Mouse (Mus musculus): ENCODE results near the gene Phf14.

- TF ChIP-seq CTCF (IDR thresholded peaks at IDR 0.05; ENCODE audit: low read depth, low read length) (no peak), GATA1 (IDR thresholded peaks at IDR 0.05; ENCODE audit: borderline replicate concordance, low read length) (no peak), POLR2AphosphoS5 (IDR thresholded peaks at IDR 0.05; ENCODE audit: insufficient replicate concordance, low read depth, low read length) (no peak), TAL1 (conservative IDR thresholded peaks at IDR 0.05; ENCODE audit: low read depth, low read length) (no peak), GATA2 (IDR thresholded peaks at IDR 0.05; ENCODE audit: borderline replicate concordance, low read depth, low read length) (no peak)
These were observed 112.5 kb downstream of the Phf14 start for GRCm38 (mm10) chr6:12020156-12020555.

Measured in G1E (cell line).